Mouse (Mus musculus) left cerebral cortex, postnatal 14 days (tissue): ENCODE measurements at regions not wholly inside any gene's neighbourhood (a gene's known extent, or its start where the extent isn't known, plus 50 kb on each side); places are given as distances from the start of the nearest gene placed in this dataset.

Source experiments
- DNase-seq, 2 experiments: peaks; one replicate each; pipeline ENCODE4 v3.0.0; 2021 to 2022; ENCODE audit warnings: low spot score in 2 of 2, mixed read lengths in 1 of 2
- intact Hi-C: fragments of 180-260 bp; cut with DNase I; formaldehyde crosslinking; loops from one replicate; pipeline ENCODE4 v1.15.1; 2025

GRCm38 (mm10) chr2:82360224-82360623, 307.2 kb downstream of the Zfp804a start:
- intact Hi-C loops = no loop called here
- no peak for DNase-seq

- intact Hi-C loops = no loop called here
- no peak for DNase-seq
These were observed 320.1 kb downstream of the Zfp804a start for GRCm38 (mm10) chr2:82373152-82373551.

- intact Hi-C loops = no loop called here
- DNase-seq = no peak
These were observed 325.5 kb downstream of the Zfp804a start for GRCm38 (mm10) chr2:82378476-82378875.

- intact Hi-C loops = loop anchor here (5.0 to 10.0 kb wide), 2 partner anchors 947 to 1240 kb away; no protein-coding TSS in a partner anchor
- DNase-seq = no peak
These were observed 332.1 kb downstream of the Zfp804a start for GRCm38 (mm10) chr2:82385123-82385522.

GRCm38 (mm10) chr2:82387744-82388143, 334.7 kb downstream of the Zfp804a start:
- no peak for DNase-seq
- intact Hi-C loops = loop anchor here (5.0 to 10.0 kb wide), 2 partner anchors 945 to 1237 kb away; no protein-coding TSS in a partner anchor

- intact Hi-C loops = no loop called here
- no peak for DNase-seq
These were observed 342.4 kb downstream of the Zfp804a start for GRCm38 (mm10) chr2:82395426-82395825.

- intact Hi-C loops = no loop called here
- no peak for DNase-seq
These were observed 392.7 kb downstream of the Zfp804a start for GRCm38 (mm10) chr2:82445706-82446105.

- intact Hi-C loops = no loop called here
- peak in 1 of 2 experiments; percentile 5 for DNase-seq
These were observed 402.7 kb downstream of the Zfp804a start for GRCm38 (mm10) chr2:82455743-82456142.
